Mouse (Mus musculus): ENCODE measurements around the gene Cep83. TPM values are rescaled to one million over a fixed set of nuclear protein-coding genes. Genes with fewer than 3 reads are reported as not detected.

Gene Cep83
- total and polyA plus RNA-seq, 2 experiments from 2014 or later: 14.4 TPM

- ATAC-seq (ENCODE audit: insufficient read depth, low read depth) (no peak), DNase-seq (ENCODE audit: low spot score) (no peak)
- Histone ChIP-seq H3K4me3 (ENCODE audit: low read depth, low read length) (no peak overlapping the region), H3K9ac (replicated peaks; ENCODE audit: low read depth, low read length) (no peak overlapping the region), H3K4me1 (ENCODE audit: control insufficient read depth, insufficient read depth) (0 out of 2 replicates have a peak, but pooled peaks cover 5% of the 10 kb centered on the region), H3K36me3 (replicated peaks; ENCODE audit: control insufficient read depth, insufficient read depth, low read length) (no peaks in the 10 kb centered on the region), H3K27ac (ENCODE audit: low read depth) (no peak overlapping the region), H3K27me3 (ENCODE audit: control insufficient read depth, insufficient read depth, low read length) (no peaks in the 10 kb centered on the region), H3K4me2 (ENCODE audit: low read depth, low read length) (no peak overlapping the region), H3K9me3 (replicated peaks; ENCODE audit: control insufficient read depth, low read length) (no peaks in the 10 kb centered on the region)
- 58% methylated on average over 7 of the region's 7 CpGs for WGBS
- TF ChIP-seq CTCF (IDR thresholded peaks at IDR 0.05; ENCODE audit: low read depth) (peak; percentile 58), EP300 (IDR thresholded peaks at IDR 0.05; ENCODE audit: low read depth) (no peak)
These were observed 118.9 kb downstream of the Cep83 start for GRCm38 (mm10) chr10:94807323-94807722.

DNA sequence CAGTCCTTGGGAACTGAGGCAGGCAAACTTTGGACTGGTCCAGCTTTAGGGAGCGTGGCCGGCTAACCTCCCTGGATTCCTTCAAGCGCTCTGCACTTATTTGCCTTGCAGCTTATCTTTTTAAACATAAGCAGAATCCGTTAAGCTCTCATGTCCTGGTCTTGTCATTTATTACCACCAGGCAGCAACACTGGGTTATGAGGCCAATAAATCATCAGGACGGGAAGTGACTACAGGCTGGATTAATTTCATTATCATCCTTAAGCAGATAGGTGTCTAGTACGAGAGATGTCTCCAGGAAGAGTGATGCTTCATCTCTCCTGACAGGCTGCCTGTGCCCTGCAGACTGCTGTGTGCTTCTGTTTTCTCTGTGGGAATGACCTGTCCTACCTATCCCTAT lies 119.8 kb downstream of the Cep83 start:
- Histone ChIP-seq H3K36me3 (replicated peaks; ENCODE audit: control insufficient read depth, insufficient read depth, low read length) (no peaks in the 10 kb centered on the region), H3K9ac (replicated peaks; ENCODE audit: low read depth, low read length) (no peak overlapping the region), H3K4me3 (ENCODE audit: low read depth, low read length) (no peak overlapping the region), H3K27ac (ENCODE audit: low read depth) (no peak overlapping the region), H3K4me1 (ENCODE audit: control insufficient read depth, insufficient read depth) (0 out of 2 replicates have a peak, but pooled peaks cover 5% of the 10 kb centered on the region), H3K4me2 (ENCODE audit: low read depth, low read length) (no peak overlapping the region), H3K9me3 (replicated peaks; ENCODE audit: control insufficient read depth, low read length) (no peaks in the 10 kb centered on the region), H3K27me3 (ENCODE audit: control insufficient read depth, insufficient read depth, low read length) (no peaks in the 10 kb centered on the region)
- DNase-seq (ENCODE audit: low spot score): no peak
- ATAC-seq (ENCODE audit: insufficient read depth, low read depth): no peak
- TF ChIP-seq CTCF (IDR thresholded peaks at IDR 0.05; ENCODE audit: low read depth): no peak
- no peak for TF ChIP-seq EP300 (IDR thresholded peaks at IDR 0.05; ENCODE audit: low read depth)
- 67% methylated on average over 6 of the region's 6 CpGs for WGBS

- Histone ChIP-seq H3K4me3 (ENCODE audit: low read depth, low read length) (no peak overlapping the region), H3K4me2 (ENCODE audit: low read depth, low read length) (no peak overlapping the region), H3K27ac (ENCODE audit: low read depth) (no peak overlapping the region), H3K4me1 (ENCODE audit: control insufficient read depth, insufficient read depth) (no peaks in the 10 kb centered on the region), H3K9me3 (replicated peaks; ENCODE audit: control insufficient read depth, low read length) (no peaks in the 10 kb centered on the region), H3K9ac (replicated peaks; ENCODE audit: low read depth, low read length) (no peak overlapping the region), H3K36me3 (replicated peaks; ENCODE audit: control insufficient read depth, insufficient read depth, low read length) (no peaks in the 10 kb centered on the region), H3K27me3 (ENCODE audit: control insufficient read depth, insufficient read depth, low read length) (no peaks in the 10 kb centered on the region)
- ATAC-seq (ENCODE audit: insufficient read depth, low read depth) (no peak), DNase-seq (ENCODE audit: low spot score) (no peak)
- no peak for TF ChIP-seq CTCF (IDR thresholded peaks at IDR 0.05; ENCODE audit: low read depth)
- no peak for TF ChIP-seq EP300 (IDR thresholded peaks at IDR 0.05; ENCODE audit: low read depth)
- WGBS: 53% methylated on average over 7 of the region's 7 CpGs
These were observed 121.6 kb downstream of the Cep83 start for GRCm38 (mm10) chr10:94809946-94810472.

- TF ChIP-seq EP300 (IDR thresholded peaks at IDR 0.05; ENCODE audit: low read depth): no peak
- TF ChIP-seq CTCF (IDR thresholded peaks at IDR 0.05; ENCODE audit: low read depth): no peak
- 73% methylated on average over 17 of the region's 17 CpGs for WGBS
These were observed 123.7 kb downstream of the Cep83 start for GRCm38 (mm10) chr10:94811907-94812851.

DNA sequence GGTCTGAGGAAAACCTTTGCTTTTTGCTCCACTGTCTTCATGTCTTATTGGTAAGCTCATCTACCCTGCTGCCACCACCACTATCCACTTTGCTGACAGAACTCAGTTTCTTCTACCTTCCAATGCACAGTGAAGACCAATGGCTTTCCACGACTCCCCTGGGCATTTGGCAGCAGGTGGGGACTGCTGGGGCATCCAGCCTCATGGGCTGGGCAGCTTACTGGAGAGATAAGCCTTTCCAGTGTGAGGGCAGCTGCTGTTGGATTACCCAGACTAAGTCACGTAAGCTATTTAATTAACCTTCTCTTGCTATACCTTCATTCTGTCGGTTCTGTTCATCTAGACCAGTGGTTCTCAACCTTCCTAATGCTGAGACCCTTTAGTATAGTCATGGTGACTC lies 129.7 kb downstream of the Cep83 start:
- Histone ChIP-seq H3K4me3 (ENCODE audit: low read depth, low read length) (no peak overlapping the region), H3K4me2 (ENCODE audit: low read depth, low read length) (no peak overlapping the region), H3K27ac (ENCODE audit: low read depth) (no peak overlapping the region), H3K36me3 (replicated peaks; ENCODE audit: control insufficient read depth, insufficient read depth, low read length) (no peaks in the 10 kb centered on the region), H3K9ac (replicated peaks; ENCODE audit: low read depth, low read length) (no peak overlapping the region), H3K9me3 (replicated peaks; ENCODE audit: control insufficient read depth, low read length) (no peaks in the 10 kb centered on the region), H3K27me3 (ENCODE audit: control insufficient read depth, insufficient read depth, low read length) (no peaks in the 10 kb centered on the region), H3K4me1 (ENCODE audit: control insufficient read depth, insufficient read depth) (peaks cover 4% of the 10 kb centered on the region; the same call in 1 of the 2 replicates)
- 82% methylated on average over 3 of the region's 3 CpGs for WGBS
- ATAC-seq (ENCODE audit: insufficient read depth, low read depth) (no peak), DNase-seq (ENCODE audit: low spot score) (no peak)
- no peak for TF ChIP-seq CTCF (IDR thresholded peaks at IDR 0.05; ENCODE audit: low read depth)
- TF ChIP-seq EP300 (IDR thresholded peaks at IDR 0.05; ENCODE audit: low read depth): no peak

More at GRCm38 (mm10) chr10:94811907-94812851, 123.7 kb downstream of the Cep83 start:
- no peak overlapping the region for H3K4me3 ChIP-seq (ENCODE audit: low read depth, low read length)
- no peaks in the 10 kb centered on the region for H3K36me3 ChIP-seq (replicated peaks; ENCODE audit: control insufficient read depth, insufficient read depth, low read length)
- no peak overlapping the region for H3K27ac ChIP-seq (ENCODE audit: low read depth)
- H3K9ac ChIP-seq (replicated peaks; ENCODE audit: low read depth, low read length): no peak overlapping the region
- no peaks in the 10 kb centered on the region for H3K27me3 ChIP-seq (ENCODE audit: control insufficient read depth, insufficient read depth, low read length)
- H3K9me3 ChIP-seq (replicated peaks; ENCODE audit: control insufficient read depth, low read length): no peaks in the 10 kb centered on the region
- ATAC-seq (ENCODE audit: insufficient read depth, low read depth): no peak
- H3K4me1 ChIP-seq (ENCODE audit: control insufficient read depth, insufficient read depth): no peaks in the 10 kb centered on the region
- no peak overlapping the region for H3K4me2 ChIP-seq (ENCODE audit: low read depth, low read length)
- DNase-seq (ENCODE audit: low spot score): no peak
